Mouse (Mus musculus) cerebellum, postnatal 36 days (tissue): Measurements from ENCODE around the gene Gkn2.

Experiments
- DNase-seq, 2 experiments: peaks; one replicate each; pipeline ENCODE4 v3.0.0; 2021 to 2022; ENCODE audit warnings: mixed read lengths in 2 of 2

The Gkn2 gene

GRCm38 (mm10) chr6:87399886-87400566, 26.9 kb downstream of the Gkn2 start:
- no peak for DNase-seq

GRCm38 (mm10) chr6:87401456-87401855, 28.3 kb downstream of the Gkn2 start:
- no peak for DNase-seq

- no peak for DNase-seq
These were observed 38.9 kb downstream of the Gkn2 start for GRCm38 (mm10) chr6:87412011-87412410.

- DNase-seq: no peak
These were observed 49.1 kb downstream of the Gkn2 start for GRCm38 (mm10) chr6:87422304-87422703.

GRCm38 (mm10) chr6:87424037-87424816, 51.1 kb downstream of the Gkn2 start:
- DNase-seq: peak; percentile 17 to 19

GRCm38 (mm10) chr6:87426954-87427353, 53.8 kb downstream of the Gkn2 start:
- DNase-seq: no peak

- DNase-seq: no peak
These were observed 54.5 kb downstream of the Gkn2 start for GRCm38 (mm10) chr6:87427616-87428015.

- DNase-seq: no peak
These were observed 55.4 kb downstream of the Gkn2 start, which contains the start of gene Bmp10 for GRCm38 (mm10) chr6:87428487-87429044. Bmp10 (plus strand) TSS chr6:87428994.
